Mouse (Mus musculus) embryonic facial prominence, embryonic 14.5 days (tissue): ENCODE results near the gene Unc13b. TPM values are rescaled to one million over a fixed set of nuclear protein-coding genes. Genes with fewer than 3 reads are reported as not detected.

Experiments used
- ATAC-seq: fragments of 200-750 bp; cut with Nextera tagmentation; 2 replicates; pipeline ENCODE4 v1.8.0; 2017; ENCODE audit warnings: low read depth, moderate number of reproducible peaks, moderate TSS enrichment
- DNase-seq: peaks from one replicate; pipeline ENCODE4 v3.0.0-alpha.2; 2015; ENCODE audit warnings: low spot score
- H3K27ac ChIP-seq: fragments of 300-500 bp; sonication (generic); replicated peaks from 2 replicates; pipeline ENCODE4 v1.5.1; 2014; ENCODE audit warnings: low read depth, mild to moderate bottlenecking, low read length, moderate library complexity
- H3K27me3 ChIP-seq: fragments of 300-500 bp; sonication (generic); replicated peaks from 2 replicates; pipeline ENCODE4 v1.6.1; 2014; ENCODE audit warnings: low read length; ENCODE audit not compliant: control insufficient read depth, insufficient read depth
- H3K36me3 ChIP-seq: fragments of 300-500 bp; sonication (generic); 2 replicates; pipeline ENCODE4 v1.6.1; 2014; ENCODE audit warnings: low read length, mixed read lengths; ENCODE audit not compliant: control insufficient read depth, insufficient read depth
- H3K4me1 ChIP-seq: fragments of 300-500 bp; sonication (generic); 2 replicates; pipeline ENCODE4 v1.6.1; 2014; ENCODE audit warnings: antibody characterized with exemption, low read length; ENCODE audit not compliant: control insufficient read depth, insufficient read depth
- H3K4me2 ChIP-seq: fragments of 300-500 bp; sonication (generic); 2 replicates; pipeline ENCODE4 v1.6.1; 2014; ENCODE audit warnings: low read depth, mild to moderate bottlenecking, low read length, moderate library complexity, mixed read lengths
- H3K4me3 ChIP-seq: fragments of 300-500 bp; sonication (generic); 2 replicates; pipeline ENCODE4 v1.5.1; 2014; ENCODE audit warnings: low read depth, mild to moderate bottlenecking, low read length
- H3K9ac ChIP-seq: fragments of 300-500 bp; sonication (generic); 2 replicates; pipeline ENCODE4 v1.6.1; 2014; ENCODE audit warnings: low read depth, mild to moderate bottlenecking, low read length, moderate library complexity, mixed read lengths
- H3K9me3 ChIP-seq: fragments of 300-500 bp; sonication (generic); 2 replicates; pipeline ENCODE4 v1.6.1; 2016; ENCODE audit warnings: low read length; ENCODE audit not compliant: control insufficient read depth
- WGBS: fragments of 180-500 bp; shearing (Covaris S2); extraction: QIAGEN DNeasy Blood & Tissue Kit; methylation state at CpG from one replicate; pipeline ENCODE4 v1.1.7; 2014; 5-methylcytosine and 5-hydroxymethylcytosine counted together
- polyA plus RNA-seq: library from polyadenylated mRNA; unstranded; fragments of >200 nt; fragmentation: Nextera tagmentation; extraction: Ambion mirVana; gene quantifications from 2 replicates; pipeline ENCODE4 v1.2.1, GENCODE M21; 2014

The Unc13b gene
- polyA plus RNA-seq, 1 experiment from 2014 or later = 5.5 TPM

DNA sequence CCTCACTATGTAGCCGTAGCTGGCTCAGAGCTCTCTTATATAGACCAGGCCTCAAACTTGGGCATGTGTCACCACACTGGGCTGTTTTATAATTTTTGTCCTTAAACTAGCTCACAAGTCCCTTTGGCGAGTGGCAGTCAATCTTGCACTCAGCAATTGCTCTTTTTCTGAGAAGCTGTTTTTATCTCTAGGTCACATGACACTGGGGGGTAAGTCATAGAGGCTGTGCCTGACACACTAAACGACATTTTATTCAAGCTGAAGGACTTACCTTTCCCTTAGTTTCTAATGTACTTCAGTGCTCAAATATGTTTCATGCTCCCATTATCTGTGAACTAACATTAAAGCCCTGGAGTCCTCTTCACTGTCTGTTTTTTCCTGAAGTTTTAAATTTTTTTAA is 104.5 kb downstream of the Unc13b start:
- no peak overlapping the region for H3K27ac ChIP-seq
- no peaks in the 10 kb centered on the region for H3K9me3 ChIP-seq
- H3K27me3 ChIP-seq = no peaks in the 10 kb centered on the region
- DNase-seq (no peak), ATAC-seq (no peak)
- H3K4me1 ChIP-seq = no peaks in the 10 kb centered on the region
- no peak overlapping the region for H3K4me3 ChIP-seq
- 75% methylated on average over 3 of the region's 3 CpGs for WGBS
- H3K4me2 ChIP-seq = no peak overlapping the region
- H3K9ac ChIP-seq = no peak overlapping the region
- no peaks in the 10 kb centered on the region for H3K36me3 ChIP-seq

DNA sequence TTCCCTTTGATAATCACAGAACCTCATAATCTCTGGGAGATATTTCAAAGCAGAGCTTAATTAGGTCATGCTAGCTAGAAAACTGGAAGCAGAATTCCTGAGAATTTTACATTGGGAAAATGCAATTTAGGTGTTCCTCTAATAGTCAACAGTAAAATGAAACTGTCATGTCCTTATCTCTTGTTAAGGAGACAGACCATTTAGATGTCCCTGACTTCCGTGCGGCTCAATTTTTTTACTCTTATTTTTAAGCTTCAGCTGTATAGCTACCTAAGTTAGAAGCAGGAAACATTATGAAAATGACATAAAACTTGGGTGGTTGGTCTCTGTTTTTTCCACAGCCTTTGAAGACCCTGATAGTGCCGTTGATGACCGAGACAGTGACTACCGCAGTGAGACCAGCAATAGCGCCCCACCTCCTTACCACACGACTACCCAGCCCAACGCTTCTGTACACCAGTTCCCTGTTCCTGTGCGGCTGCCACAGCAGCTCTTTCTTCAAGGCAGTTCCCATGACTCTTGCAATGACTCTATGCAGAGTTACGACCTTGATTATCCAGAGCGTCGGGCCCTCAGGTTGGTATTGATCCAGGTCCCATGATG is 106.8 kb downstream of the Unc13b start:
- no peak overlapping the region for H3K27ac ChIP-seq
- H3K27me3 ChIP-seq = no peaks in the 10 kb centered on the region
- no peaks in the 10 kb centered on the region for H3K4me1 ChIP-seq
- H3K4me2 ChIP-seq = no peak overlapping the region
- H3K36me3 ChIP-seq = no peaks in the 10 kb centered on the region
- ATAC-seq = no peak
- no peak overlapping the region for H3K4me3 ChIP-seq
- WGBS = 93% methylated on average over 12 of the region's 12 CpGs
- H3K9me3 ChIP-seq = no peaks in the 10 kb centered on the region
- H3K9ac ChIP-seq = no peak overlapping the region
- no peak for DNase-seq

DNA sequence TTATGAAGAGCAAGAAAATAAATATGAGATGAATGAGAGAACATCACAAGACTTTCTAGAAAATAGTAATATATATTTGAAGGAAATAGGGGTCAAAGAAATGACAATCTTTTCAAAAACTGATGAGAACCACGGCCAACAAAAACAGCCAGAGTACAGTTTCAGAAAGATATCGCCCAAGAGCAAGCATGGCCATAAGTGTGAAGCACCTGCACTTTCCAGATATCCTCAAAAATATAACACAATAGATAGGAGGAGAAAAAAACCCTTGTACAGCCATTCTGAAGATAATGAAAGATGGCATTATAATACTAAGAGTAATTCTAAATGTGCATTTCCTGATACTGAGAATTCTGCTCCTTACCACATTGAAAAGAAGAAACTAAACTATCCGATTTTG is 111.3 kb downstream of the Unc13b start:
- ATAC-seq (no peak), DNase-seq (no peak)
- Histone ChIP-seq H3K4me2 (no peak overlapping the region), H3K4me3 (no peak overlapping the region), H3K27ac (no peak overlapping the region), H3K4me1 (no peaks in the 10 kb centered on the region), H3K9me3 (no peaks in the 10 kb centered on the region), H3K36me3 (no peaks in the 10 kb centered on the region), H3K27me3 (no peaks in the 10 kb centered on the region), H3K9ac (no peak overlapping the region)
- WGBS = 82% methylated on average over 3 of the region's 3 CpGs

DNA sequence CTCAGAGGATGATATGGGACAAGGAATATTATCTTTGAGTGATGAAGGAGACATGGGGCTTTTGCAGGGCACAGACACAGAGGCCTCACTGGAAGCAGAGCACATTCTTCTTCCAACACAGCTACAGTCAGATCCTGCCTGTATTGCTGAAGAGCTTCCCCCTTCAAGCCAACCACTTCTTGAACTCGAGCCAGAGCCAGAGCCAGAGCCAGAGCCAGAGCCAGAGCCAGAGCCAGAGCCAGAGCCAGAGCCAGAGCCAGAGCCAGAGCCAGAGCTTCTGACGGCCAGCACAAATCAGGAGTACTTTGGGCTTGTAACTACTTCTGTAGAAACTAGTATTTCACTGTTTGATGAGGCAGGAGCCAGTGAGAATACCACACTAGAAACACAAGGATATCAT is 118.4 kb downstream of the Unc13b start:
- Histone ChIP-seq H3K4me3 (no peak overlapping the region), H3K4me2 (no peak overlapping the region), H3K4me1 (no peaks in the 10 kb centered on the region), H3K36me3 (no peaks in the 10 kb centered on the region), H3K9me3 (no peaks in the 10 kb centered on the region), H3K27ac (no peak overlapping the region), H3K27me3 (no peaks in the 10 kb centered on the region), H3K9ac (no peak overlapping the region)
- DNase-seq (no peak), ATAC-seq (no peak)
- WGBS = 83% methylated on average over 2 of the region's 2 CpGs

DNA sequence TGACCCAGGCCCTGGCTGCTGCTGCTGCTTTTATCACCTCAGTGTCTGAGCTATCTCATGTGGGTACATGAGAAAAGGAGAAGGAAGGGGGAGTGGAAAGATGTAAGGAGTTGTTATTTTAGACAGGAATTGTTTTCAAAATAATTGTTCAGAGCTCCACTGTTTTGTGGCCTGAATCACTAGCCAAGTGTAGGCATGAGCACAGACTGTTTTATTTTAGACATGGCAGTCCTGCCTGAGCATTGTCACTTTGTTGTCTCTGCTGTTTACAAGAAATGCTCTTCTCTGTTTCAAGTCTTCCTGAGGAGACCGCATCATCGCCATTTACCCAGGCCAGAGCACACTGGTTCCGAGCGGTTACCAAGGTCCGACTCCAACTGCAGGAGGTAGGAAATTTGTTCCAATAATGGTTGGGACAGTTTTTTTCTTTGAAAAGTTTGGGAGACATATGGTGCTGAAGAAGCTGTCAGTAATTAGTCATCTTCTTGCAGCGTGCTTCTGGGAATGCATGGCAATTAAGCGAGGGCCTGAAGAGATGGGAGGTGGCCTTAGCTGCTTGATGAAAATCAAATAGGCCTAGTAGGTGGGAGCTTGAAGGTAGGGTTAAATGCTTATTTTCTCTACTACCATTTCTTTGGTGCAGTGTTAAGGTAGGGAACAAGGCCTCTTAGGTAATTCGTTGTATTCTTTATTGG is 123.9 kb downstream of the Unc13b start:
- no peaks in the 10 kb centered on the region for H3K36me3 ChIP-seq
- ATAC-seq = no peak
- no peak overlapping the region for H3K4me2 ChIP-seq
- H3K27ac ChIP-seq = no peak overlapping the region
- no peak for DNase-seq
- H3K4me3 ChIP-seq = no peak overlapping the region
- no peaks in the 10 kb centered on the region for H3K9me3 ChIP-seq
- H3K9ac ChIP-seq = no peak overlapping the region
- WGBS = 90% methylated on average over 8 of the region's 8 CpGs
- no peaks in the 10 kb centered on the region for H3K27me3 ChIP-seq
- H3K4me1 ChIP-seq = no peaks in the 10 kb centered on the region

DNA sequence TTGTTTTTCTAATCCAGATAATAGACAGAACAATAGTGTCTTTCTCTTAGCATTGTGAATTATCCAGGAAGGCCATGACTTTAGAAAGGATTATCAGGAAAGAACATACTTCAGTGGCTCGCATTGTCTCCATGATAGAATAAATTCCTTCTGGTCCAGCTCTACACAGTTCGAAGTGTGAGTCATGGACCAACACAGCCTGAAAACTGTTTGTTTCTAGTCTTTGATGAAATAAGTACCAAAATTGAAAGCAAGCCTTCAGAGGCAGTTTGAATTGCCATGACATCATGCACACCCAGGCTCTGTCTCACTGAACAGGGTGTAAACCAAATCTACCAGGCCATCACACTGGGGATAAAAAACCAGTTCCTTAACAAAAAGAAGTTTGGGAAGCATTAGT is 128.7 kb downstream of the Unc13b start:
- no peaks in the 10 kb centered on the region for H3K4me1 ChIP-seq
- H3K27ac ChIP-seq = no peak overlapping the region
- H3K9me3 ChIP-seq = no peaks in the 10 kb centered on the region
- H3K27me3 ChIP-seq = no peaks in the 10 kb centered on the region
- WGBS = 73% methylated on average over 2 of the region's 2 CpGs
- no peak overlapping the region for H3K9ac ChIP-seq
- DNase-seq (no peak), ATAC-seq (no peak)
- H3K4me3 ChIP-seq = no peak overlapping the region
- no peaks in the 10 kb centered on the region for H3K36me3 ChIP-seq
- no peak overlapping the region for H3K4me2 ChIP-seq

DNA sequence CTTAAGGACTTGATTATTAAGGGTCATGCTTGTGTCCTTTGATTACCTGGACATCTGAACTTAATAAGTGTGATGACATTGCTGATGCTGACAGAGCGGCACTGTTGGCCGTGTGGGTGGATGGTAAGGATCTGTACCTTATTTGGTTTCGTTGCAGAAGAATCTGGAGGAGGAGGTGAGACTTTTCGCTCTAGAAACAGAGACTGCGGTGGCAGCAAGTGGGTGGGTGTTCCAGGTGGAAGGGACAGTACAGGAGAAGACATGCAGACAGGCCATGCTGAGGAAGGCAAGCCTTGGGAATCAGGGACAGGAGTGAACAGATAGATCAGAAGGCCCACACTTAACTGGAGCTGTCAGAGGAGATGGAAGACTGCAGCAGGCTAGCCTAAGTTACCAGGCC is 130.6 kb downstream of the Unc13b start:
- H3K27me3 ChIP-seq = no peaks in the 10 kb centered on the region
- H3K4me2 ChIP-seq = no peak overlapping the region
- H3K9ac ChIP-seq = no peak overlapping the region
- no peaks in the 10 kb centered on the region for H3K4me1 ChIP-seq
- no peaks in the 10 kb centered on the region for H3K9me3 ChIP-seq
- no peaks in the 10 kb centered on the region for H3K36me3 ChIP-seq
- ATAC-seq = no peak
- H3K27ac ChIP-seq = no peak overlapping the region
- no peak overlapping the region for H3K4me3 ChIP-seq
- DNase-seq = no peak
- WGBS = 74% methylated on average over 5 of the region's 5 CpGs

DNA sequence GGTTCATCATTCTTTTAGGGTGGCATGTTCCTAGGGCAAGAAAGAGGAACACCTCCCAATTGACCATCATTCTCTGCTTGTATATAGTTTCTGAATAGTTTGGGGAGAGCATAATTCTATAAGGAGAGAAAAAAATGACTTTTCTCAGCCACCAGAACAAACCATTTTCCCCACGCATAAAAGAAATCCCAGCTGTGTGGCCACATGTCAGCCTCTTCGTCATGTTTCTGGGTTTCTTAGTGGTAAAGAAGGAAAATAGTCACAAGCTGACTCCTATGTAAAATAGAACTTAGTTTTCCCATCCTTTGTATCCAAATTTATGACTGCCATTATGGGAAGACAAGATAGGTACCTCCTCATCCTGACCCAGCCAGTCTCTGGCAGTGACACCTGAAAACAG is 146.2 kb downstream of the Unc13b start:
- H3K4me2 ChIP-seq = no peak overlapping the region
- H3K9ac ChIP-seq = no peak overlapping the region
- 75% methylated on average over 2 of the region's 2 CpGs for WGBS
- no peaks in the 10 kb centered on the region for H3K9me3 ChIP-seq
- ATAC-seq = no peak
- no peaks in the 10 kb centered on the region for H3K36me3 ChIP-seq
- H3K27ac ChIP-seq = no peak overlapping the region
- DNase-seq = no peak
- no peaks in the 10 kb centered on the region for H3K27me3 ChIP-seq
- H3K4me3 ChIP-seq = no peak overlapping the region
- H3K4me1 ChIP-seq = no peaks in the 10 kb centered on the region

DNA sequence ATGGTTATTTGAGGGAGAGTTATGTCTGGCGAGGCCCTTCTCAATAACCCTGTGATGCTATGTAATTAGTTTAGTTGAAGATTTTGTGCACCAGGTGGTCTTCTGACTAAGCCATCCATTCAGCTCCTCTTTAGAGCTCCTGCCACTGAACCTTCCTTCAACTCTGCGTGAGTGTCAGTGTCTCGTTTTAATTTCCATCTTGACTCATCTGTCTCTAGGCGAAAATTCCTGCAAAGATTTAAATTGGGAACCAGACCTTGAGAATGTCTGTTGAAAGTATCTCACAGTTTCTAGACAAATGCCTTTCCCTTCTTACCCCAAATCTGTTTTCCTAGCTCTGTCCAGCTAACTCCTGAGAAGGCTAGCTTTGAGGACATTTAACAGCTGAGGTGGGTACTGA is 146.8 kb downstream of the Unc13b start:
- ATAC-seq = no peak
- Histone ChIP-seq H3K4me3 (no peak overlapping the region), H3K27ac (no peak overlapping the region)

More for the DNA sequence above, 146.8 kb downstream of the Unc13b start:
- Histone ChIP-seq H3K27me3 (no peaks in the 10 kb centered on the region), H3K36me3 (no peaks in the 10 kb centered on the region), H3K4me1 (no peaks in the 10 kb centered on the region), H3K4me2 (no peak overlapping the region), H3K9ac (no peak overlapping the region), H3K9me3 (no peaks in the 10 kb centered on the region)
- no peak for DNase-seq
- 47% methylated on average over 4 of the region's 4 CpGs for WGBS
